Mouse (Mus musculus): Measurements from ENCODE around the gene H2-DMb2.

GRCm38 (mm10) chr17:34144960-34145371 is 1.9 kb downstream of the H2-DMb2 start:
- TF ChIP-seq TCF12 (IDR thresholded peaks at IDR 0.05; ENCODE audit: insufficient read depth, poor library complexity, severe bottlenecking), result no peak
- TF ChIP-seq POLR2A (IDR thresholded peaks at IDR 0.05; ENCODE audit: insufficient read length, low read depth), result no peak

Measured in myocyte (in vitro differentiated cells).